Mouse (Mus musculus) cerebellum, adult 11-12 months (tissue): Measurements from ENCODE around the gene Slc13a2.

Source experiments
- DNase-seq: peaks from one replicate; pipeline ENCODE4 v3.0.0; 2022

Slc13a2 gene

DNA sequence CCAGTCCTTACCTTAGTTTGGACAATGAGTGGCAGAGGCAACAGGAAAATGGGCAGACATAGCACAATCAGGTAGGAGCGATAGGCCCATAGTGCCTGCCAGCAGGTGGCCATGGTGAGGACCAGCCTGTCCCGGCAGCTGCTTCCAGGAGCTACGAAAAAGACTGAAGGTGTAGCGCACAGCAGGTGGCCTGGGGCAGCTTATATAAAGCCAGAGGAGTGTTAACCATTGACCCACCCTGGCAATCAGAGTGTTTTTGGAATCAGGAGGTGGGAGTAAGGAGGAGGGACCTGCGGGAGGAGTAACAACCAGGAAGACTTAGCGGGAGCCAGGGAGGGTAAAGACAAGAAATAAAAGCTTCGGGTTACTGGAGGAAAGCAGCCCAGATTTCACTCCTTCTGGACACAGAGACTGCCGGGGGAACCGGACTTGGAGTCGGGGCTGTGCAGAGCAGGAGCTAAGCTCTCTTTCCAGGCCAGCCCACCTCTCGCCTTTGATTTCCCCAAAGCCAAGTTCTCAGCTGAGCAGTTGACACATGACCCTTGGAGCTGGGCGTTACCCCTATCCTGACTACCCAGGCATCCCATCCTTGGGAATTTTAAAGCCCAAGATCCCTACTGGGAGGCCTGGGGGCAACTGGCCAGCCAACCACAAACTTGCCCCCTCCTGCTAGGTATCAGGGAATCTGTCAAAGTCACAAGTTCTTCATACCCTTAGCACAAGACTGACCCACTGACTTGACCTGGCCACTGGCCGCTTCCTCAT lies at the start of gene Slc13a2:
Gene Slc13a2, minus strand, starts transcription at position 163 of the 765 bp plus-strand sequence.
- DNase-seq = no peak

DNA sequence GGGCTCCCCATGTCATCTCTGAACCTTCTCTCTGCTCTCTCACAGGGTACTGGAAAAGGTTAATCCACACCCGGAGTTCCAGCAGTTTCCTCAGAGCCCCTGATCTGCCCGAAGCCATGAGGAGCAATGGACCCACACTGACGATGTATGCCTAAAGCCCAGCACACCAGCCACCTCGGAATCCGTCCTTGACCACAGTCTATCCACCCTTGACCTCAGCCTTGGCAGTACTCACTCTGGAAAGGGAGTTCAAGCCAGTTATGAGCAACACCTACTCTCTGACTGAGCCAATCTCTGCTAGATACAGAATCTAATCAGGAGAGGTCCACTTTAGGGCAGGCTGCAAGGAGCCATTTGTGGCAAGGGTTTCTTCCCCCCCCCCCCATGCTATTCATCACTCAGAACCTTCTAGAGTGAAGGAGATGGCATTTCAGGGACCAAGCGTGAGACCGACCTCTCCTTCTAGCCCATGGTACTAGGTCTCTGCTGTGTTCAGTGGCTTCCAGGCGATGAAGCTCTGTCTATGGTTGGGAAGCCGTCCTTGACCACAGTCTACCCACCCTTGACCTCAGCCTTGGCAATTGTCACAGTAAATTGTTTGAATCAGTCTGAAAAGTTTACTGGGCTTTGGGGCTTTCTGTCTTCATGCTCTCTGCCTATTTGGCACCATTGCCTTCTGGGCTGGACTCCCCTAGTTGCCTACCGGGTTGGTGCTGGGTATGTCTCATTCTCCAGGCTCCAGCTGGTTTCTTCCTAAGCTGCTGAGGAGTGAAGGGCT lies 49.5 kb upstream of the Slc13a2 start:
- DNase-seq = no peak

- DNase-seq = no peak
Measured at GRCm38 (mm10) chr11:78467932-78468331, 45.9 kb upstream of the Slc13a2 start.

DNA sequence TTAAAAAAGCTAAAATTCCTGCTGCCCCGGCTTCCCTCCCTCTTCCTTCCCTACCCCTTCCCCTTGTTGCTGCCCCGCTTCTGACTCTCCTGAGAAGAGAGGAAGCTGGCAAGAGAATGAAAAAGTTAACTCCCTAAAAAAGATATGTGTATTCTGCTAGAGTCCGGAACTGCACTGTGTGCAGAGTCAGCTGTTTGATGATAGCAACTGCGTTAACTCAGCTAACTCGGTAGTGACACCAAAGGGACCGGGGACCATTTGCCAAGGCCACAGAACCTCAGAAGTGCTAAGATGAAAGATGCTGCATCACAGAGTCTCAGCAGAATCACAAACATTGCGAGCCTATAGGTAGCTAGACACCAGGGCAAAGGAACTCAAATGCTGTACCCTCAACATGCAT lies 45.5 kb upstream of the Slc13a2 start:
- no peak for DNase-seq

DNA sequence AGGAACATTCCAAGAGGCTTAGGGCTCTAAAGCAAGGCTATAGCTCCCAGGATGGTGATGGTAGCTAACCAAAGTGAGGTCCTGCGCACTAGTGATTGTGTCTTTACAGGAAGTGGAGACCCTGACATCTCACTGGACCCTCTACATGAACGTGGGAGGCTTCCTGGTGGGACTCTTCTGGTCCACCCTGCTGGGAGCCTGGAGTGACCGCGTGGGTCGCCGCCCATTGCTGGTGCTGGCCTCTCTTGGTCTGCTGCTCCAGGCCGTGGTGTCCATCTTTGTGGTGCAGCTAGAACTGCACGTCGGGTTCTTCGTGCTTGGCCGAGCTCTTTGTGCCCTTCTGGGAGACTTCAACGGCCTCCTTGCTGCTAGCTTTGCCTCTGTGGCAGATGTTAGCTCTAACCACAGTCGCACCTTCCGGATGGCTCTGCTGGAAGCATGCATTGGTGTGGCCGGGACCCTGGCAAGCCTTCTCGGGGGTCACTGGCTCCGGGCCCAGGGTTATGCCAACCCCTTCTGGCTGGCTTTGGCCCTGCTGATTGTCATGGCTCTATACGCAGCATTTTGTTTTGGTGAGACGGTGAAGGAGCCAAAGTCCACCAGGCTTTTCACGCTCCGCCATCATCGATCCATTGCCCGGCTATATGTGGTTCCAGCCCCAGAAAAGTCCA lies 44.4 kb upstream of the Slc13a2 start:
- no peak for DNase-seq

DNA sequence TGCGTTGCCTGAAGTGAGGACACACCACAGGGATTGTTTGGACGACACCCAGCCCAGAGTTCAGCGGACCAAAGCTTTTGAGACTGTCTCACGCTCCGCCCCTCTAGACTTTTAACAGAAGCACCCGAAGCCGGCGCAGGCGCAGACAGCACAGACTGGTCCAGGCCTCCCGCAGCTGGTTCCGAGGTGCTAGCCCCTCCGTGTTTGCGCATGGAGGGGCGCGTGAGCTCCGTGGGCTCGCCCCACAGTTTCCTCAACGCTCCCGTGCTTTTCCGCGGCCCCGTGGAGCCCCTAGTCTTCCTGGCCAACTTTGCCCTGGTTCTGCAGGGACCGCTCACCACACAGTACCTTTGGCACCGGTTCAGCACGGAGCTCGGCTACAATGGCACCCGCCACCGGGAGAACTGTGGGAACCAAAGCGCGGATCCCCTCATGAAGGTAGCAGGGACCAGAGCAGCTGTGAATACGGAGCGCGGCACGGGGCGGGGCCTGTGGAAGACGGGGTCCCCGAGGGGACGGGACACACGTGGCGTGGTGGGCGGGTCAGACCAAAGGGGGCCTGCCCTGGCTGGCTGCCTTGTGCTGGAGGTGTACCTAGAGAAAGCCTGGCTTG lies 43.7 kb upstream of the Slc13a2 start, which contains the start of gene Slc46a1:
Gene Slc46a1, plus strand, starts transcription at position 130 of the 613 bp plus-strand sequence.
- DNase-seq = peak; percentile 55

DNA sequence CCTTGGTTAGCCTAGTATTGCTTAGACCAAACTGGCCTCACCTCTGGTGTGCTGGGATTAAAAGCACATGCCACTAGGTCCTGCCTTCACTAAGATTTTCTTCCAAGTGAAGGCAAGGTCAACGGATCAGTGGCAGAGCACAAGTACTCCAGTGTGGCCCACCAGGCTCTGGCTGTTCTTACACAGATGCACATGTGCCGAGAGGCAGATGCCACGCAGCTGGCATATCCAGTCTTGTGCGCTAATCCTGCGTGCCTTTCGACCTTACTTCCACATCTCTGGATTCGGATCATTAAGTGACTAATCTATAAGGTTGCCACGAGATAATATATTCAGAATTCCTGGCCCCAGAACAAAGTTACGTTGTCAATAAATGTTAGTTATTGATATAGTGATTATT lies 43.1 kb upstream of the Slc13a2 start:
- no peak for DNase-seq

DNA sequence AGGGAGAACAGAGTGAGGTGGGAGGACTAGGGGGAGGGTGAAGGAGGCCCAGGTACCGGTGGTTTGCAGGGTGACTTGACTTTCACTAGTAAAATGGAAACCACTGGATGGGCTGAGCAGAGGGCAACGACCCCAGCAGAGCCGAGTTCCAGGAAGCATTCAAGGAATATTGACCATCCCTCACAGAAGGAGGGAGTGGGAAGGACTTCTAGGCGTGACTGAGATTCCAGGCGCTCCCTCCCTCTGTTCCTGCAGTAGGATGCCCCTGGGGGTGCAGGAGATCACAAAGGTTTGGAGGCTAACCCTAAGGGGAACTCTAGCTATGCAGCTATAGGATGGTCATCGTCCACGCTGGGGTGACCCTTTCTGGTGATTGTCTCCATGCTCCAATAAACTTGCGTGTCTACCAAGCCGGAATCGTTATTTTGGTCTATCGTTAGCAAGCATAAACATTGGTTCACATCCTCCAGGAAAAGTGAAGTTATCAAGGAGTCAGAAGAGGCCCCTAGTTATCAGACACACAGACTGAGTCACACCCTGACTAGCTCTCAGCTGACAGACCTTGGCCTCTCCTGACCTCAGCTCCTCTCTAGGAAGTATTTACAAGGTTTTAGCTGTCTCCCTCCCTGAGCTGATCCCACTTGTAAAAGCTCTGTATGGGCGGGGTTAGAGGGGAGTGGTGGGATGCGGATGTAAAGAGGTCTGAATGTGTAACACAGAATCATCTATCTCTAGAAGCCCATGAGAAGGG lies 41.4 kb upstream of the Slc13a2 start:
- no peak for DNase-seq

GRCm38 (mm10) chr11:78462669-78463068 lies 40.7 kb upstream of the Slc13a2 start:
- DNase-seq = no peak

DNA sequence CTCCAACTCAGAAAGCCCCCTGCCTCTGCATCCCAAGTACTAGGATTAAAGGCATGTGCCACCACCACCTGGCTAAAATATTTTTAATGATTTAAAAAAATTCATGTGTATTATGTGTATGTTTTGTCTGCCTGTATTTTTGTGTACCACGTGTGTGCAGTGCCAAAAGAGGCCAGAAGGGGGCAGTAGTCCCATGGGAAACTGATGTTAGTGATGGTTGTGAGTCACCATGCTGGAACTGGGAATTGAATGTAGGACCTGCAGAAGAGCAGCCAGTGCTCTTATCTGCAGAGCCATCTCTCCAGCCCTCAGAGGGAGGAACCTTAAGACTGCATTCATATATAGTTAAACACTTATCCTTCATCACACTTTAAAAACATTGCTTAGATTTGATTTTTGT lies 39.9 kb upstream of the Slc13a2 start:
- DNase-seq = no peak

GRCm38 (mm10) chr11:78458740-78459139 lies 36.7 kb upstream of the Slc13a2 start:
- no peak for DNase-seq

- DNase-seq = no peak
Measured at GRCm38 (mm10) chr11:78455308-78455707, 33.3 kb upstream of the Slc13a2 start.

- no peak for DNase-seq
Measured at GRCm38 (mm10) chr11:78454276-78454675, 32.3 kb upstream of the Slc13a2 start.

DNA sequence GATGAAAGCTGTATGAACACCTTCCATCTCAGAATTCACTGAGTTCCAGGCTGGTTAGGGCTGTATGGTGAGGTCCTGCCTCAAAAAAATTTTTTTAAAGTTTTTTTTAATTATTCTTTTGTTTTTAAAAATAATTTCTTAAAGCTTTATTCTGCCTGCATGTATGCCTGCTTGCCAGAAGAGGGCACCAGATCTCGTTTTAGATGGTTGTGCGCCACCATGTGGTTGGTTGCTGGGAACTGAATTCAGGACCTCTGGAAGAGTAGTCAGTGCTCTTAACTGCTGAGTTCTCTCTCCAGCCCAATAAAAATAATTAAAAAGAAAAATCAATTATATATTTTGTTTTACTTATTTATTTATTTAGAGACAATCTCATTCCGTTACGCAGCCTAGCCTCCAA lies 31.7 kb upstream of the Slc13a2 start:
- DNase-seq = no peak

GRCm38 (mm10) chr11:78450337-78450736 lies 28.3 kb upstream of the Slc13a2 start:
- DNase-seq = no peak

GRCm38 (mm10) chr11:78448242-78448641 lies 26.2 kb upstream of the Slc13a2 start:
- DNase-seq = no peak

GRCm38 (mm10) chr11:78447168-78447567 lies 25.2 kb upstream of the Slc13a2 start:
- DNase-seq = no peak

- DNase-seq = no peak
Measured at GRCm38 (mm10) chr11:78443115-78443514, 21.1 kb upstream of the Slc13a2 start.

- DNase-seq = no peak
Measured at GRCm38 (mm10) chr11:78438399-78438930, 16.4 kb upstream of the Slc13a2 start.

DNA sequence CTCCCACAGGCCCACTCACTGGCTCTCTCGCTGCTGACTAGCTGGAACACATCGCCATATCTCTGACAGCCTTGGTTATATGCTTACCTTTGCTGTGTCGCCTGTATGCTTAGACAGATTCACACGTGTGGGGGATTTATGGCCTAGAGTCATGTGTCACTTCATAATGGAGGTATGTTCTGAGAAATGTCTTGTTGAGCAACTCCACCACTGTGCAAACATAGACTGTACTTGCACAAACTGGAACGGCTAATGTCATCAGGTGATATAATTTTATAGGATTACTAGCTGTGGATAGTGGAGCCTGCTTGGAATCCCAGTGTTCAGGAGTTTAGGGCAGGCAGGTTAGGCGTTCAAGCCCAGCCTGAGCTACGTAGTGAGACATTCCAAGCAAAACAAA lies 15.2 kb upstream of the Slc13a2 start:
- no peak for DNase-seq

- DNase-seq = no peak
Measured at GRCm38 (mm10) chr11:78435776-78436349, 13.8 kb upstream of the Slc13a2 start.

DNA sequence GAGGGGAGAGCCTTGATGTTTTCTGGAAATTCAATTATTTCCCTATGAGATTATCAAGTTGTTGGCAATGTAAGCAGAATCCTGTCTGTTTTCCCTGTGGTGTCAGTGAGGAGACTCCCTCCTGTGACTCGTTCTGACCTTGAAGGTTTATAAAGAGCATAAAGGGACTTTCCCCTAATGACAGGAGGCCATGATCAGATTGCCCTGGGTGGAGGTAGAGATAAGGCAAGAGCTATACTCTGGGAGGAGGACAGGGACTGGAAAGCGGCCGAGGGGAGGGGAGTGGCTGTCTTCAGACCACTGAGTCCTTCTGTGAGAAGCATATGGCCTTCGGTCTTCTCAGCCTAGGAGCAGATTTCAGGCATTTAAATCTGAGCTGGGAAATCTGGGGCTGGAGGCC lies 12.0 kb upstream of the Slc13a2 start:
- DNase-seq = no peak
